Mouse (Mus musculus): Measurements from ENCODE around the gene Tubb5.

The Tubb5 gene

DNA sequence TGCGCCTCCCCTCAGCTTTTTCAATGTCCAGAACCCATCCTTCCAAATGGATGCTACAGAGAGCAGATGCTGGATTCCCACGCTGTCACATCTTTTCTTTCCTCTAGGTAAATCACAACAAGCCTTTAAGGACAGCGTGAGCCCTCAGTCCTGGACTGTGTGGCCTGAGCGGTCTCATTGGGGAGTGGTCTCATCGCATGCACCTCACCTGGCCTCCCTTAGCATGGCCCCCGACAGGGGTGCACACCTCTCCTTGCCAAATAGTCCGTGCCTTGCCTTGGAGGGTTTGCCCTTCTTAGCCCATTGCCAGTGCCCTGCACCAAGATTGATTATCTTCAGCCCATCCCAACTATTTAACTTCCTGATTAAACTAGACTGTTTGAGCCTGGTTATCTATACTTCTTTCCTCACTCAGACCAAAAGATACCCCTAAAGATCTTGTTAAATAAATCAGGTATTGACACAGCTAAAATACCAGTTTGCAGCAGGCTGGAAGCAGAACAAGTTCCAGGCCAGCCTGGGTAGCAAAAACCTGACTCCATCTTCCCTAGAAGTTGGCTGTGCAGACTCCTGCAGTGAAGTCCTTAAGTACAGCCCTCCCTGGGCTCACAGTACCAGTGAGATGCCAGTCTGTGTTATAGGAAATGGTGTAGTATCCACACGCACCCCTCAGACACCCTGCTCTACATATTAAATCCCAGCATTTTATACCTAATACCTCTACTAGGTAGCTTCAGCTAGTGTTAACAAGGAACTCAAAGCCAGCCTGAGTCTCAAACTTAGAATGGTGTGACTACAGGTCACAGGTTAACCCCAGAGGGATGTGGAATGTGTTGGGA lies 5.5 kb downstream of the Tubb5 start:
- in situ Hi-C loops (cut with MboI, MseI), result no loop called here

GRCm38 (mm10) chr17:35829737-35830136 lies 8.4 kb downstream of the Tubb5 start:
- in situ Hi-C loops (cut with MboI, MseI), result no loop called here

DNA sequence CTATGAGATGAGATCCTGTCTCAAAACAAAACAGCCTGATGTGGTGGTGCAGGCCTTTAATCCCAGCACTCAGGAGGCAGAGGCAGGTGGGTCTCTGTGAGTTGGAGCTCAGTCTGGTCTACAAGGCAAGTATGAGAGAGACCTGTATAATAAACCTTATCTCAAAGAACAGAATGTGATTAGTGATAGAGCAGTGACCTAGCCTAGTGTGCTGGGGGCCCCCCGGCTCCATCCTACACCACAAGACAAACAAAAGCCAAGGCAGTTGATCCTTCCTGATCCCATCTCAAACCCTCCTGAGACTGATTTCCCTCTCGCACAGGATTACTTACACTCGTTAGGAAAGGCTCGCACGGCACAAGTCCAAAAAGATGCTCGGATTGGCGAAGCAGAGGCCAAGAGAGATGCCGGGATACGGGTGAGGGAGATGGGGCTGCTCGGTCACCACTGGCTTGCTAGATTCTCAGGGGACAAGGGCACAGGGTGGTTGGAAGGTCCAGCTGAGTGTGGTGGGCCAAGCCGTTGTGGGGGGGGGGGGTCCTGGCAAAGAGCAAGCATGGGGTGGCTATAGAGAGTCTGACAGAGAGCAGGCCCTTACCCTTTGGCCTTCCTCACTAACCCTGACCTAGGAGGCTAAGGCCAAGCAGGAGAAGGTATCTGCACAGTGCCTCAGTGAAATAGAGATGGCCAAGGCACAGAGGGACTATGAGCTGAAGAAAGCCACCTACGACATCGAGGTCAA lies 12.8 kb downstream of the Tubb5 start:
- in situ Hi-C loops (cut with MboI, MseI), result no loop called here

DNA sequence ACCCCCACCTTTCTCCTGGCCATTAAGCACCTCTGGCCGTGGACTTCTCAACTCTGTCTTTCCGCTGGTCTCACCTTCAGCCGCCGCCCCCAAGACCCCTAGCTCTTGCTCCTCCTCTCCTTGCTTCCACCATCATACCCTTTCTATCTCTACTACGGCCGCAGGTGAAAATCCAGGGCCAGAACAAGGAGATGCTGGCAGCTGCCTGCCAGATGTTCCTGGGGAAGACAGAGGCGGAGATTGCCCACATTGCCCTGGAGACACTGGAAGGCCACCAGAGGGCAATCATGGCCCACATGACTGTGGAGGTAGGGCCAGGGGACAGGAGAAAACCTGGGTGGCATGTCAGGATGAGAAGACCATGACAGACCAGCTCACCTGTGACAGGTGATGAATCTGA lies 13.7 kb downstream of the Tubb5 start:
- in situ Hi-C loops (cut with MboI, MseI), result loop anchor here (5.0 kb wide), 1 partner anchor 87 kb away; no protein-coding TSS in a partner anchor

DNA sequence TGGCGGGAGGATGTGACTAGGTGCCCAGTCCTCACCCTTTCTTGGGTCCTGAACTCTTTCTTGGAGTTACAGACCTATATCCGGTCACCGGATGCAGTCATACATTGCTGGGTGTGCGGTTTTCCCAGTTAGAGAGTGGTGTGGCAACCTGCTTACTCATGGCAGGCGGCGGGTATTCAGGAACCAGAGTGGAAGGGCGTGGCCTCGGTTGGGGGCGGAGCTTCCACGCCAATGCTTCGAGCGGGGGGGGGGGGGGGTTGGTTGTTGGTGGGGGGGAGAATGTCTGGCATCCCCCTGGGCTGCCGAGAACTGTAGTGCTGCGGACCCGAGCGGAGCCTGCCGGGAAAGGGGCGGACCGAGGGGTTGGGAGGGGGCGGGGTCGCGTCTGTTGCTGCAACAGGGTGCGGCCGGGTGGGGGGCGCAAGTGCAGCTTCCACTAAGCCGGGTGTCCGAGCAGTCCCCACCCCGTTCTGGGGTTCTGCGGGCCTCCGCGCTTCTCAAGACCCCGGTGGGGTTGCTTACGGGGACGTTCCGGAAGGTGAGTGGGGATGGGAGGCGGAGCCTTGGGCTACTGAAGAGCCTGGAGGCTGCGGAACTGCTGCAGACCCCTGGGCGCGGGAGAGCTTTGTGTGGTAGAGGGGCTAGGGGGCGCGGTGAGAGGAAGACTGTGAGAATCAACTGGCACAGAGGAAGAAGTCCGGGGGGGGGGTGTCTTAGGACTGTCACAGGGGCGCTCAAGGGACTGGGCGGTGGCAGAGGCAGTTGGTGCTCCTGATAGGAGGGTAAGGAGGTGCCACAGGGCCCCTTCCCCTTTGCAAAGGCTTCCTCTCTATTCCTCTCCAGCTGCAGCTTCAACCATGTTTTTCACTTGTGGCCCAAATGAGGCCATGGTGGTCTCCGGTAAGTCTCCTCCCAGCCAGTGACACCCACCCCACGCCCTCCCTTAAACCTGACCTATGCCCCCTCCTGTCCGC lies 14.9 kb downstream of the Tubb5 start, which contains the start of gene Flot1:
TSS of gene Flot1 (plus strand) at position 267 of the 974 bp plus-strand sequence.
- in situ Hi-C loops (cut with MboI, MseI), result loop anchor here (5.0 kb wide), 1 partner anchor 86 kb away; no protein-coding TSS in a partner anchor

GRCm38 (mm10) chr17:35822564-35822963 lies 15.5 kb downstream of the Tubb5 start:
- in situ Hi-C loops (cut with MboI, MseI), result loop anchor here (5.0 kb wide), 1 partner anchor 85 kb away; no protein-coding TSS in a partner anchor

- in situ Hi-C loops (cut with MboI, MseI), result loop anchor here (5.0 kb wide), 1 partner anchor 84 kb away; no protein-coding TSS in a partner anchor
Observed at GRCm38 (mm10) chr17:35821439-35822430, 16.4 kb downstream of the Tubb5 start, which contains the start of gene Ier3. TSS of gene Ier3 (plus strand) at chr17:35821684.

DNA sequence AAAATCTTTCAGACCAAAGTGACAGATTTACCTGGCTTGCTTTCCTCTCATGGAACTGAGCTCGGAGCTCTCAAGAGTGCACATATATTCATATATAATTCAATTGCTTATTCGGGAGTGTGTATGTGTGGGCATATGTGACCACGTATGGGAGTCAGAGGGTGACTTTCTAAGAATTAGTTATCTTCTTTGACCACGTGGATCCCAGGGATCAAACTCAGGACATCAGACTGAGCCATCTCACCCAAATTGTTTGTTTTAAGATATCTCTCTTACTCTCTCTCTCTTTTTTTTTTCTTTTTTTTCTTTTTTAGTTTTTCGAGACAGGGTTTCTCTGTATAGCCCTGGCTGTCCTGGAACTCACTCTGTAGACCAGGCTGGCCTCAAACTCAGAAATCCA lies 18.0 kb downstream of the Tubb5 start:
- in situ Hi-C loops (cut with MboI, MseI), result loop anchor here (5.0 kb wide), 1 partner anchor 83 kb away; no protein-coding TSS in a partner anchor

GRCm38 (mm10) chr17:35817226-35817625 lies 20.9 kb downstream of the Tubb5 start:
- in situ Hi-C loops (cut with MboI, MseI), result no loop called here

- in situ Hi-C loops (cut with MboI, MseI), result no loop called here
Observed at GRCm38 (mm10) chr17:35816686-35817085, 21.4 kb downstream of the Tubb5 start.

DNA sequence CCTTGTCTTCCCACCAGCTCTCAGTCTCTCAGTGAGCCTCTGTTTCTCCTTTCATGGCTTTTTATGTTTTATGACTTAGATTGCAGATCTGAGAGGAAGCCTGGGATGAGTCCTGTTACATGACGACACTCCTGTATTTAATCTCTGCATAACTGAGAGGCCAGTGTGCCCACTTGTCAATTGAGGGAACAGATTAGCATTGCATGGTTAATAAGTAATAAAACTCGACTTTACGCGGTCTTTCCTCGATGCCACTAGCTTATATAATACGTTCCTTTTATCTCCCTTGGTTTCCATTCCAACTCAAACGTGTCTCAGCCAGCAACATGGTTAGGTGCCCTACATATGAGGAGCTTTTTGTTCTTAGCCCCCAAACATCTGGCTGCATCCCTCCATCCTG lies 22.3 kb downstream of the Tubb5 start:
- in situ Hi-C loops (cut with MboI, MseI), result no loop called here

- in situ Hi-C loops (cut with MboI, MseI), result no loop called here
Observed at GRCm38 (mm10) chr17:35814678-35815077, 23.4 kb downstream of the Tubb5 start.

DNA sequence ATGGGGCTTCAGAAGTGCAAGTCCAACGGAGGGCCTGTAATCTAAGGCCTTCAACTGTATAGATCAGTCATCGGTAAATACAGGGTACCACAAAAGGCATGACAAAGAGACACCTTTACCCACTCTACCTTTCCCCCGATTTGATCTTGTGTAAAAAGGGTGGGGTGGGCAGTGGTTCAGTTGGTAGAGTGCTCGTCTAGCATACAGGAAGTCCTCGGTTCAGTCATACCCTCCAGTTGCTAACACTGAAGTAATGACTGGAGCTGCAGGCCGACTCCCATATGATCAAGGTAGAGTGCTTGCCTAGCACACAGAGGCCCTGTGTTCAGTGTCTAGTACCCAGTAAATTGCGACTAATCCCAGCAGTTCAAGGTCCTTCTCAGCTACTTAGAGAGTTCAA lies 24.5 kb downstream of the Tubb5 start:
- in situ Hi-C loops (cut with MboI, MseI), result no loop called here

GRCm38 (mm10) chr17:35813245-35813647 lies 24.9 kb downstream of the Tubb5 start:
- in situ Hi-C loops (cut with MboI, MseI), result no loop called here

GRCm38 (mm10) chr17:35812736-35813135 lies 25.4 kb downstream of the Tubb5 start:
- in situ Hi-C loops (cut with MboI, MseI), result no loop called here

DNA sequence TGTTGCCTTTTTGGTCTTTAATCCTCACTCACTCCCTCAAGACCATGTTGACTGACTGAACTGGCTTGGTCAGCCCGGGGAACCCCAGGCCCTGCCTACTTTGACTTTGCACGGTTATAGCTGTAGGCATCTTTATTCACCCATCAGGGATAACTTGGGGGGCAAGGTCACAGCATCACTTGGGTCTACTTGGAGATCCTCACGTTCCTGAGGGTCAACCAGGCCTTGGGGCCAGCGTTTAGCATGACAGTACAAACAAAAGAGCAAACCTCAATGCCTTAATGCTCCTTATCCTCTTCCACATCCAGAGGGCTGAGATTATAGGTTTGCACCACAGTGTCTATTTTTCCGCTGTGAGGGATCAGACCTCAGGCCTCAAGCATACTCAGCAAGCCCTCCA lies 25.8 kb downstream of the Tubb5 start:
- in situ Hi-C loops (cut with MboI, MseI), result no loop called here

DNA sequence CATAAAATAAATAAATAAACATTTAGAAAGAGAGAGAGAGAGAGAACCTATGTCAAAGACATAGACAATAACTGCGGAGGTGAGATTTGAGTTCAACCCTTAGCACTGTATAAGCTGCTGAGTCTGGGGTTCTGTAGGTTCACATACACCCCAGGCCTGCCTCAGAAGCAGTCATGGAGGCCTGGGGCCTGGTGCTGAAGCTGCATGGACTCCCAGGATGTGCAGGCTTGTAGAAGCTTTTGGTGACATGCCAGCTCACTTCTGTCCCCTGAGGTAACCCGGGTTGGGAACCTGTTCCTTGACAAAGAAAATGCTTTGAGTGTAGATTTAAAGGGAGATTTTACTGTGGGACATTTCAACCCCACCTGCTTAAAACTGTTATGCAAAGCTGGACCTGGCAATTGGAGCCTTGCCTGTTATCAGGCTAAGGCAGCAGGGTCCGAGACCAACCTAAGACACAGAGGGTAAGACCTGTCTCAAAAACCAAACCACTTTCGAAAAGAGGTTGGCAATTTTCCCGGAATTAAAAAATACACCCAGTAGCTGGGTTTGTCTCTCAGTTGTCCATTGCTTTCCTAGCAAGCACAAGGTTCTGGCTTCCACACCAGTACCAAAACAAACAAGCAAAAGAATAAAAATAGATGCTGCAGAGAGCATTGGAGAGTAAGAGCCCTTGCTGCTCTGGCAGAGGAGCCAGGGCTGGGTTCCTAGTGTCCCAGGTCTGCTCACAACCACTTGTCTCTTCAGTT lies 27.0 kb downstream of the Tubb5 start:
- in situ Hi-C loops (cut with MboI, MseI), result no loop called here

DNA sequence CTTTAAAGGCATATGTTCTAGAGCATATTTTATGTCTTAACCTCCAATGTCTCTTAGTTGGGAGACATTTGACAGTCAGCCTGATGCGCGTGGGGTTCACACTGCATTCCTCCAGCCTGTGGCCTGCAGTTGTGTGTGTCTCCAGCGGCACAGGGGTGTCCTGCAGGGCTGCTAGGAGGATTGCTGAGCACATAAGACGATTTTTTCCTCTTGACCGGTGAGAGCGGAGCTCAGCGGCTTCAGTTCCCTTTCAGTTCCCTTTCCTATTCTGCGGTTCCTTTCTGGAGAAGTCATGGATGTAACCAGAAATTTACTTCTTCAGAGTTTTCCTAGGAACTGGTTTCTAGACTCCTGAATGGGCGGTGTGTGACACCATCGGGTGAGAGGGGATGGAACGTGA lies 28.7 kb downstream of the Tubb5 start:
- in situ Hi-C loops (cut with MboI, MseI), result no loop called here

DNA sequence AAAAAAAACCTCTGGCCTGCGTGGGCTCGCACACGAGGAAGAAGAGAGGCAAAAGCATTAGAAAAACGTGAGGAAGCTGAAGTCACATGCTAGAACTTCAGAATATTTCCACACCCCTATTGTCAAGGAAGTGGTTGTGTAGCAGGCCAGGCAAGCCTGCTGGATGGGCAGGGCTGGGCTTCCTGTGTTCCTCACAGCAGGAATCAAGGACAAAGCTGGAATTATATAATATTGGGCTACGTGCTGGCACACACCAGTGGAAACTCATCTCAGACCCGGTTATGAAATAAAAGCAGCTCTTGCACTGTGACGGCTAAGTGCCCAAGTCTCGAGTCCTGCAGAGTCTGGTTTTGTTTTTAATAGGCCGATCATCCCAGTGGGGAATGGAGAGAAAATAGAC lies 30.0 kb downstream of the Tubb5 start:
- in situ Hi-C loops (cut with MboI, MseI), result no loop called here

Measured in regulatory T cell (primary cell).